Mouse (Mus musculus) small intestine, adult 2 months (tissue): ENCODE results near the gene Pllp.
A peak's percentile ranks its signal among the peaks of the same experiment; 100 is the strongest.

Experiments used
- CTCF ChIP-seq: fragments of 200-500 bp; IDR thresholded peaks from 2 replicates; pipeline ENCODE4 v1.5.1; 2012; ENCODE audit warnings: low read depth, mild to moderate bottlenecking, control low read depth, inconsistent platforms, low read length, moderate library complexity, mixed read lengths; ENCODE audit not compliant: insufficient replicate concordance, insufficient read length; ENCODE audit errors: extremely low read depth
- POLR2A ChIP-seq: fragments of 200-500 bp; IDR thresholded peaks from 2 replicates; pipeline ENCODE4 v1.6.1; 2012; ENCODE audit warnings: low read depth, mild to moderate bottlenecking, control low read depth, inconsistent platforms, low read length, moderate library complexity

- TF ChIP-seq CTCF = no peak
- peak; percentile 72 for TF ChIP-seq POLR2A
Observed at GRCm38 (mm10) chr8:94695994-94696384, at the start of gene Pllp.
